Mouse (Mus musculus) limb, embryonic 11.5 days (tissue): ENCODE measurements around the gene Slc5a11. TPM values are rescaled to one million over a fixed set of nuclear protein-coding genes. Genes with fewer than 3 reads are reported as not detected.

Experiments used
- ATAC-seq: fragments of 200-750 bp; cut with Nextera tagmentation; 2 replicates; pipeline ENCODE4 v1.8.0; 2017; ENCODE audit warnings: low read depth; ENCODE audit not compliant: insufficient number of reproducible peaks, low FRiP score, low TSS enrichment
- DNase-seq: peaks from one replicate; pipeline ENCODE4 v3.0.0-alpha.2; 2015; ENCODE audit warnings: low spot score
- H3K27ac ChIP-seq: fragments of 300-500 bp; sonication (generic); replicated peaks from 2 replicates; pipeline ENCODE4 v1.5.1; 2014; ENCODE audit warnings: low read depth, mild to moderate bottlenecking, low read length
- H3K27me3 ChIP-seq: fragments of 300-500 bp; sonication (generic); 2 replicates; pipeline ENCODE4 v1.6.1; 2014; ENCODE audit warnings: mild to moderate bottlenecking, low read length, mixed read lengths; ENCODE audit not compliant: control insufficient read depth, insufficient read depth
- H3K36me3 ChIP-seq: fragments of 300-500 bp; sonication (generic); 2 replicates; pipeline ENCODE4 v1.6.1; 2014; ENCODE audit warnings: mild to moderate bottlenecking, low read length, moderate library complexity, mixed read lengths; ENCODE audit not compliant: control insufficient read depth, insufficient read depth
- H3K4me1 ChIP-seq: fragments of 300-500 bp; sonication (generic); 2 replicates; pipeline ENCODE4 v1.6.1; 2014; ENCODE audit warnings: low read length, mixed read lengths; ENCODE audit not compliant: control insufficient read depth, insufficient read depth
- H3K4me2 ChIP-seq: fragments of 300-500 bp; sonication (generic); 2 replicates; pipeline ENCODE4 v1.6.1; 2014; ENCODE audit warnings: low read depth, mild to moderate bottlenecking, moderate library complexity; ENCODE audit not compliant: severe bottlenecking
- H3K4me3 ChIP-seq: fragments of 300-500 bp; sonication (generic); 2 replicates; pipeline ENCODE4 v1.5.1; 2014; ENCODE audit warnings: low read depth, low read length
- H3K9ac ChIP-seq: fragments of 300-500 bp; sonication (generic); 2 replicates; pipeline ENCODE4 v1.6.1; 2014; ENCODE audit warnings: mild to moderate bottlenecking, low read length
- H3K9me3 ChIP-seq: fragments of 300-500 bp; sonication (generic); 2 replicates; pipeline ENCODE4 v1.6.1; 2016; ENCODE audit warnings: low read length; ENCODE audit not compliant: control insufficient read depth
- WGBS: fragments of 180-500 bp; shearing (Covaris S2); extraction: QIAGEN DNeasy Blood & Tissue Kit; methylation state at CpG from one replicate; pipeline ENCODE4 v1.1.7; 2014; 5-methylcytosine and 5-hydroxymethylcytosine counted together
- polyA plus RNA-seq: library from polyadenylated mRNA; unstranded; fragments of >200 nt; fragmentation: Nextera tagmentation; extraction: Ambion mirVana; gene quantifications from 2 replicates; pipeline ENCODE4 v1.2.1, GENCODE M21; 2014

The Slc5a11 gene
- polyA plus RNA-seq, 1 experiment from 2014 or later, result not detected

- WGBS, result 75% methylated on average over 7 of the region's 7 CpGs
- Histone ChIP-seq H3K4me1 (no peaks in the 10 kb centered on the region; the same call in 1 of the 2 replicates), H3K9ac (no peak overlapping the region), H3K27me3 (no peaks in the 10 kb centered on the region), H3K27ac (no peak overlapping the region), H3K9me3 (no peaks in the 10 kb centered on the region), H3K4me2 (no peak overlapping the region), H3K4me3 (no peak overlapping the region), H3K36me3 (no peaks in the 10 kb centered on the region)
- DNase-seq (no peak), ATAC-seq (no peak)
Measured at GRCm38 (mm10) chr7:123217448-123218354, 3.1 kb downstream of the Slc5a11 start.

- Histone ChIP-seq H3K9me3 (no peaks in the 10 kb centered on the region), H3K27ac (no peak overlapping the region), H3K9ac (no peak overlapping the region), H3K4me2 (no peak overlapping the region), H3K4me1 (no peaks in the 10 kb centered on the region; the same call in 1 of the 2 replicates), H3K27me3 (no peaks in the 10 kb centered on the region), H3K4me3 (no peak overlapping the region), H3K36me3 (no peaks in the 10 kb centered on the region)
- DNase-seq, result no peak
- ATAC-seq, result no peak
- WGBS, result 65% methylated on average over 6 of the region's 6 CpGs
Measured at GRCm38 (mm10) chr7:123218620-123219019, 4.0 kb downstream of the Slc5a11 start.

- no peaks in the 10 kb centered on the region for H3K36me3 ChIP-seq
- DNase-seq (no peak), ATAC-seq (no peak)
- WGBS, result 64% methylated on average over 13 of the region's 13 CpGs
- H3K4me1 ChIP-seq, result no peaks in the 10 kb centered on the region; the same call in 1 of the 2 replicates
- H3K9me3 ChIP-seq, result no peaks in the 10 kb centered on the region
- H3K9ac ChIP-seq, result no peak overlapping the region
- no peak overlapping the region for H3K27ac ChIP-seq
- no peak overlapping the region for H3K4me3 ChIP-seq
- H3K27me3 ChIP-seq, result no peaks in the 10 kb centered on the region
- no peak overlapping the region for H3K4me2 ChIP-seq
Measured at GRCm38 (mm10) chr7:123219781-123220632, 5.4 kb downstream of the Slc5a11 start.

DNA sequence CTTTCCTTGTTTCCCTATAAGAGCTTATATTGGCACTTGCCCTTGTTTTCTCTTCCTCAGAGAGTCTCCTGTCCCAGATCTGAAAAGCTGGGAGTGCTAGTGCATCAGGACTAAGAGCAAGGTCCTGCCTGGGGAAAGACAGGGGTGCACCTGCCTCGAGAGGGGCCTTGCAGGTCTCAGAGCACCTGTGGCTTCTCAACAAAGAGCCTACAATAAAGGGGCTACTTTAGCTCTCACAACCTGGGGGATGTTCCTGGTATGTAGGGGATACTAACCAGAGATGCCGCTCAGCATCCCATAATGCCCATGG, 6.0 kb downstream of the Slc5a11 start:
- no peaks in the 10 kb centered on the region; the same call in 1 of the 2 replicates for H3K4me1 ChIP-seq
- DNase-seq (no peak), ATAC-seq (no peak)
- H3K27ac ChIP-seq, result no peak overlapping the region
- H3K9me3 ChIP-seq, result no peaks in the 10 kb centered on the region
- no peak overlapping the region for H3K4me3 ChIP-seq
- no peaks in the 10 kb centered on the region for H3K36me3 ChIP-seq
- H3K4me2 ChIP-seq, result no peak overlapping the region
- no peaks in the 10 kb centered on the region for H3K27me3 ChIP-seq
- no peak overlapping the region for H3K9ac ChIP-seq
- 78% methylated on average over 2 of the region's 2 CpGs for WGBS

- 87% methylated on average over 9 of the region's 9 CpGs for WGBS
- H3K9ac ChIP-seq, result no peak overlapping the region
Measured at GRCm38 (mm10) chr7:123224076-123224475, 9.5 kb downstream of the Slc5a11 start.

GRCm38 (mm10) chr7:123225159-123225558, 10.6 kb downstream of the Slc5a11 start:
- no peak for ATAC-seq
- Histone ChIP-seq H3K27me3 (no peaks in the 10 kb centered on the region), H3K4me1 (no peaks in the 10 kb centered on the region; the same call in 1 of the 2 replicates), H3K4me2 (no peak overlapping the region), H3K9ac (no peak overlapping the region), H3K9me3 (no peaks in the 10 kb centered on the region), H3K4me3 (no peak overlapping the region), H3K27ac (no peak overlapping the region), H3K36me3 (no peaks in the 10 kb centered on the region)
- DNase-seq, result no peak
- 81% methylated on average over 4 of the region's 4 CpGs for WGBS

More at GRCm38 (mm10) chr7:123224076-123224475, 9.5 kb downstream of the Slc5a11 start:
- Histone ChIP-seq H3K27ac (no peak overlapping the region), H3K27me3 (no peaks in the 10 kb centered on the region), H3K4me2 (no peak overlapping the region), H3K4me3 (no peak overlapping the region), H3K4me1 (no peaks in the 10 kb centered on the region; the same call in 1 of the 2 replicates), H3K9me3 (no peaks in the 10 kb centered on the region), H3K36me3 (no peaks in the 10 kb centered on the region)
- ATAC-seq (no peak), DNase-seq (no peak)

DNA sequence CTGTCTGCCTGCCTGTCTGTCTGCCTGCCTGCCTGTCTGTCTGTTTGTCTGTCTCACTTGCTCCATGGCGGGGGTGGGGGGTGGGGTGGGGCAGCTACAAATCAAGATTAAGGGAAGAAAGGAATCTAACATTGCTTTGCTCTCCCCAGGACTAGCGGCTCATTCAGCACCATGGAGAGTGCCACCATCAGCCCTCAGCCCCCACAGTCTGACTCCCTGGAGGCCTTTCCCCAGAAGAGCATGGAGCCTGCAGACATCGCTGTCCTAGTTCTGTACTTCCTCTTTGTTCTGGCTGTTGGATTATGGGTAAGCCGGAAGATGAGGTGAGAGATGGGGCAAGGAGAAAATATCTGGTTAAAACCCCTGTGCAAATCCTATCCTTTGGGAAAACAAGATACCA, 20.9 kb downstream of the Slc5a11 start:
- WGBS, result 31% methylated on average over 4 of the region's 4 CpGs
- ATAC-seq (no peak), DNase-seq (peak; percentile 79)
- Histone ChIP-seq H3K36me3 (no peaks in the 10 kb centered on the region), H3K9ac (no peak overlapping the region), H3K4me2 (no peak overlapping the region), H3K4me3 (no peak overlapping the region), H3K9me3 (no peaks in the 10 kb centered on the region), H3K27ac (no peak overlapping the region), H3K4me1 (no peaks in the 10 kb centered on the region), H3K27me3 (no peaks in the 10 kb centered on the region)

GRCm38 (mm10) chr7:123238621-123239020, 24.0 kb downstream of the Slc5a11 start:
- DNase-seq (no peak), ATAC-seq (no peak)
- Histone ChIP-seq H3K4me2 (no peak overlapping the region), H3K27me3 (no peaks in the 10 kb centered on the region), H3K4me1 (no peaks in the 10 kb centered on the region), H3K36me3 (no peaks in the 10 kb centered on the region), H3K4me3 (no peak overlapping the region), H3K27ac (no peak overlapping the region), H3K9me3 (no peaks in the 10 kb centered on the region), H3K9ac (no peak overlapping the region)
- WGBS, result 82% methylated on average over 4 of the region's 4 CpGs
